Mouse (Mus musculus) kidney, adult 9 months (tissue): ENCODE measurements around the gene Ssu2.

Experiments
- DNase-seq: peaks from one replicate; pipeline ENCODE4 v3.0.0; 2022

Gene Ssu2

GRCm38 (mm10) chr6:112387947-112388346, at the start of gene Ssu2:
Ssu2 (minus strand) TSS chr6:112388023.
- DNase-seq, result peak; percentile 11

DNA sequence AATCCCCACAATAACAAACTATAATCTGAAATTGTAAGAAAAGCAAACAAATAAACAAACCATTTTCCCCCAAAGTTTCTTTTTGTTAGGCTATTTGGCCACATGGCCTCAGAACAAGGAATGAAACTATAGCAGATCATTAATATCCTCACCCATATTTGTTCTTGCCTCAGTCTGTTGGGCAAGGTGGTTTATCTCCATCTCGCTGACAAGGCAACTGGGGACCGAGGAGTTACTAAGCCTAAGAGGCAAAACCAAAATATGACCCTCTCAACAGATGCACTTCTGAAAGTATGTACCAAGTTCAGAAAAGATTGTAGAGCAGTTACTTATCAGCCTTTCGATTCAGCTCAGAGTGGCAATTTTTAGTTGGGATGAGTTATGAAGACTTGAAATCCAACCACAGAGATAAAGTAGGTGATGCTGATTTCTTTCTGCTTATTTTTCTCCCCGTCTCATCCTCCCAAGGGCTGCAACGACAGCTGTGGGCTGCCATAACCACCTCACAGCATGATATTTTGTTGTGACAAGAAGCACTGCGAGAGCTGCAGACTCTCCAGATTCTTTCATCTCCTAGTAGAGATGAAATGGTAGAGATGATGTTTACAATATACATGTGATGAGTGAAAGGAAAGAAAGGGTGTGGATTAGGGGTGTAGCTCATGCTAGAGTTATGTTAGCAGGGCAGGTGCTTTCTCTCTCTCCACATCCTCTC, 38.4 kb upstream of the Ssu2 start:
- no peak for DNase-seq

- DNase-seq, result no peak
Observed at GRCm38 (mm10) chr6:112423746-112424501, 36.1 kb upstream of the Ssu2 start.

- no peak for DNase-seq
Observed at GRCm38 (mm10) chr6:112420883-112421282, 33.1 kb upstream of the Ssu2 start.

GRCm38 (mm10) chr6:112419333-112419732, 31.5 kb upstream of the Ssu2 start:
- DNase-seq, result no peak

- DNase-seq, result no peak
Observed at GRCm38 (mm10) chr6:112404111-112404510, 16.3 kb upstream of the Ssu2 start.

DNA sequence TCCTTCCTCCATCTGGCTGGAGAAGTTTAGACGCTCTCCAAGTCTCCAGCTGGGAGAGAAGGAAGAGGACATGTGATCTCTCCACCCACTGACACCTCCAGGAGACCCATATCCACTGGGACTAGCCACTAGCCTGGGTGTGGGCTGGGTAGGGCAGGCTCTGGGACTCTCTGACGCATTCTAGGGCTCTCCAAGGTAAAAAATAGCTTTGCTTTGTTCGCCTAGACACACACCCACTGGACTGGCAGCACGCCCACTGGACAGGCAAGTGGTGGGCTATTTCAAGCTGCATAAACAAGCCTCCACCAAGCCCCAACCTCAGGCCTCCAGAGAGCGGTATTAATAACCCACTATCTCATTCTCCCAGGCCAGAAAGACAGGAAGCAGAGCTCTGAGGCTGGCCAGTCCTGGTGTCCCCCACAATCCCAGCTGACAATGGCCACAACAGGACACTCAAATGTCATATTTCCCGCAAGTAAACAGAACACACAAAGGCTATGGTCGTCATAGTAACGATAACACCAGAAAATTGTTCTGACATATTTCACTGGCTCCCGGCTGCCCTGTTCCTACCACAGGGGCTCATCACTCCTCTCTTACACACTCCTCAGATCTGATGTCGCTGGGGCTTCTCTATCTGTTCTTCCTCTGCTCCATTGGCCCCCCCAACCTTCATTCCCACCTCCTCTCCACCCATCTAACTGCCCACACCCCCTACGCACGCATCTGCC, 14.3 kb upstream of the Ssu2 start:
- peak; percentile 71 for DNase-seq

DNA sequence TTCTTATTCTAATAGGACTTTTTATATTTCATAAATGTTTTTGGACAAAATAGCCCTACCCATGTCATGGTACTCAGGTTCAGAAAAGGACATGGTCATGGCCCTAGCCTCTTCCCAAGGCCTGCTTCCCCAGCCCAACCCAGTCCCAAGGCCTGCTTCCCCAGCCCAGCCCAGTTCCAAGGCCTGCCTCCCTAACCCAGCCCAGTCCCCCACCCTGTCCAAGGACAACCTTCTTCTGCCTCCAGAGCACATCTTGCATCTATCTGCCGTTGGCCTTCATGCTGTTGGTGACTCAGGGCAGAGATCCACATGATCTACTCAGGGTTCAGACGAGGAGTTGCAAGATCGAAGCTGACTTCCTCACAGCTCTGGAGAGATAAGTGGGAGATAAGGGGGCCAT, 9.5 kb upstream of the Ssu2 start:
- no peak for DNase-seq

DNA sequence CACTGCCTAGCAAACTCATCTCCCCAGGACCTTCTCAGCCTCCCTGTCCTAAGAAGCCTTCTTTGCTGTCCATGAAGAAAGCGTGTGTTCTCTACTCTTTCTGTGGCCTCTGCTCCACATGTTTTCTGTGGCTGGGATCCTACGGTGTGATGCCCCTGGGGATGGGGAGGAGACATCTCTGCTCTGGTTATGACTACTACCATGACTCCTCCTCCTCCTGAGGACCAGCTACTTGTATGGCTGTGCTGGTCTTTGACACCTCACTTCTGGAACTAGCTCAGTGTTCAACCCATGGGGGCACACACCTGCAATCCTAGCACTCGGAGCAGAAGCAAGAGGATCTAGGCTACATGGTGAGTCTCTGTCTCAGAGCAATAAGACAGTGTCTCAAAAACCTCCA, 8.5 kb upstream of the Ssu2 start:
- DNase-seq, result no peak

DNA sequence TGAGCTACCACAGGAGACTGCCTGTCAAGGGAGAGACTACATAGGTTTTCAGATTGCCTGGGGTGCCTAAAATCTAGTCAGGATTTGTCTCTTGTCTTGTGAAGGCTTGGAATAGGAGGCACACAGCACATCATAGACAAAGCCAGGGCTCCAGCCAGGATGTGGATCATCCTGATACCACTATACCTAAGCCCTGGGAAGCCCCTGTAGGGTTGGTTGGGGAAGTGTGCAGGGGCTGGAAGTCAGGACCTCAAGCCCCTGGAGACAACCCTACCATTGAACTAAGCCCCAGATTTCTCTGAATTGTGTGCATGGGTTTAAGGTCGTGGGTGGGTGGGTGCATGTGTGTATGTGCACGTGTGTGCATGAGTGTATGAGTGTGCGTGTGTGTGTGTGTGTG, 562 bp upstream of the Ssu2 start:
- no peak for DNase-seq

GRCm38 (mm10) chr6:112386260-112386659, 1.6 kb downstream of the Ssu2 start:
- no peak for DNase-seq

GRCm38 (mm10) chr6:112382990-112383685, 4.7 kb downstream of the Ssu2 start:
- DNase-seq, result no peak

DNA sequence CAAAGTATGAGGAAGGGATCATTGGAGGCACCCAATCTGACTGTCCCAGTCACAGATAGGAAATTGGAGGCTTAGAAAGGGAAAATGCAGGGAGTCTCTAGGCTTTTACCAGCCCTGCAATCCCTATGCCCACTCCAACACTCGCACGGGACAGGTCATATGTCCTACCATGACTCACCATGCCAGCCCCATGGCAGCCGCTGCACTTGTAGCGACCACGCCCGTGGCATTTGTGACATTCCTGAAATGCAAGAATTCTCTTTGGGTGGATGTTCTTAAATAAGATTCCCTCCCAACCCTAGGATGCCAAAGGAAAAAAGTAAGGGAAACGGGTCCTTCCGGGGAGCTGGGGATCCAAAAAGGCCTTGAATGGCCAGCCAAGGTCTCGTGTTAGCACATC, 8.8 kb downstream of the Ssu2 start:
- DNase-seq, result no peak

- DNase-seq, result no peak
Observed at GRCm38 (mm10) chr6:112375661-112376392, 12.0 kb downstream of the Ssu2 start.

DNA sequence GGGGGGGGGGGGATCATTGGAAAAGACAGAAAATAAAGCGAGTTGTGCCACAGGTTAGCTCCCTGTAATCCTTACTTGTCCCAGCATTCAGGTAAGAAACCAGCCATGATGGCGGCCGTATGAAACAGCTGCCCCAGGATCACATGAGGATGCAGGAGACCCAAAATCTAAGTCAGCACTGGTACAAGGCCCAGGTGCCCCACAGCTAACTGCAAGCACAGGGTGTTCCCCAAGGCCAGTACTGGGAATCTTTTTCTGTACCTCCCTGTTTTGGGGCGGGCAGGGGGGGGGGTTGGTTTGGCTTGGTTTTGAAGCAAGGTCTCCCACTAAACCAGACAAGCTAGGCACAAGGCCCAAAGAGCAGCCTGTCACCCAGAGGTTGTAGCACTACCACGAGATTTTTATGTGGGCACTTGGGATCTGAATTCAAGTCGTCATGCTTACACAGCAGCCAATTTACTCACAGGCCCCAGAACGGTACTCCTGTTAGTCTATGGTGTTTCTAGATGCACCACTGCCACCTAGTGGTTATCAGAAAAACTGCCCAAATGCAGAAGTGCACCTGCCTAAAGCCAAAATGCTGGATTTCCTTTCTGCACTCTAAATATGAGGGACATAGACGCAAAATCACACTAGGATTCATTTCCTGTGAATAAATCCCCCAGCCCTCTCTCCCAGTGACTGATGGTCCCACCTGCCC, 13.8 kb downstream of the Ssu2 start:
- DNase-seq, result peak; percentile 38

DNA sequence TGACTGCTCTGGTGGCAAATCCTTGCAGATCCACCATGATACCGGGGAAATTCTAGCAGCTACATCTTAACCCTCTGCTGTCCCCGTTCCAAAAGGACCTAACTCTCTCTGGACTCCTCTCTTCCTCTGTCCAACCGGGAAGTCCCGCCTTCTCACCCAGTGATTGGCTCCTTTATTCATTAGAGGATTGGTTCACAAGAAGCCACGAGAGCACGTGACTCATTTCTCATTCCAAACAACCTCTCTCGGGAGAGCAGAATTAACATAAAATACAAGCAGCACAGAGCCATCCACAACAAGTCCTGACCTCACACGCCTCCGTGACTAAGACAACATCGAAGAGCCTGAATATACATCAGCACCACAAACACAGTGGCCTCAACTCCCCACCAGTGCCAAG, 22.5 kb downstream of the Ssu2 start:
- peak; percentile 17 for DNase-seq

DNA sequence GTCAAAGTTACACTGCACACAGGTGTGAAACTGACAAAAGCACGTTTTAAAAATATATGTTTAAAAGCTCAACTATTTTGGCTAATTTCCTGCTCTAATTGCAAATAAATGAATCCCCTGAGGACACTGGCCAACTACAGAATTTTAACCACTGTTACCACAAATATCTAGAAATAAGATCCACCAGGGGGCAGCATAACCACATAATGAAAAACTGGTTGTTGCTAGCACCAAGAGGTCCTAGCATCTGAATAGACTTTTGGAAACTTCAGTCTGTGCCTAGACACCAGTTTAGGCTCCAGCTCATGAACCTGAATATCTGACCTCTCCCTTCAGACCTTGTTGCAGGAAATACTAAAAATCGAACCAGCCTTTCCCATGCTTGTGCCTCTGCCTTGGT, 23.2 kb downstream of the Ssu2 start:
- DNase-seq, result peak; percentile 75

- DNase-seq, result peak; percentile 79
Observed at GRCm38 (mm10) chr6:112362349-112362958, 25.4 kb downstream of the Ssu2 start.

DNA sequence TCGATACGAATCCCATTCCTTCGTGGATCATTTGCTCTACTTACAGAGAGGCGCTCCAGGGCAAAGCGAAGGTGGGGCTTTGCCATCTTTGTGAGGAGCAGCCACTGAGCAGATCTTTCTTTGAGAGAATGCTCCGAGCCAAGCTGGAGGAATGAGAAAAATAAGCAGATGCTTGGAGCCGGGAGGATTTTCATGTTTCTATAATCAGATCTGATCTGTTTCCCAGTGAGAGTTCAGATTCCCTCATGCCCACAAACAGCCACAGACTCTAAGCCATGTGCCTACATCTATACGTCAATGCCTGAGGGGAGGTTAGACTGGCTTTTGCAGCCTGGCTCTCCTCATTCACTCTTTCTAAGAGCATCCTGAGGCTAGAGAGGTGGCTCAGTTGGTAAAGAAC, 27.1 kb downstream of the Ssu2 start:
- no peak for DNase-seq

- no peak for DNase-seq
Observed at GRCm38 (mm10) chr6:112359341-112359740, 28.5 kb downstream of the Ssu2 start.

GRCm38 (mm10) chr6:112350452-112350851, 37.4 kb downstream of the Ssu2 start:
- no peak for DNase-seq
